Mouse (Mus musculus) midbrain, postnatal 0 days (tissue): ENCODE results near the gene Ssbp3. TPM values are rescaled to one million over a fixed set of nuclear protein-coding genes. Genes with fewer than 3 reads are reported as not detected.

Experiments used
- ATAC-seq: fragments of 200-750 bp; cut with Nextera tagmentation; 2 replicates; pipeline ENCODE4 v1.8.0; 2017; ENCODE audit warnings: moderate number of reproducible peaks, mild to moderate bottlenecking, moderate TSS enrichment, moderate library complexity; ENCODE audit not compliant: low FRiP score
- DNase-seq: peaks from one replicate; pipeline ENCODE4 v3.0.0-alpha.2; 2015; ENCODE audit warnings: low spot score
- H3K27ac ChIP-seq: fragments of 300-500 bp; sonication (generic); 2 replicates; pipeline ENCODE4 v1.5.1; 2014; ENCODE audit warnings: low read depth, mild to moderate bottlenecking, low read length, mixed read lengths
- H3K27me3 ChIP-seq: fragments of 300-500 bp; sonication (generic); 2 replicates; pipeline ENCODE4 v1.6.1; 2014; ENCODE audit warnings: low read length, control low read depth, mixed read lengths; ENCODE audit not compliant: insufficient read depth
- H3K36me3 ChIP-seq: fragments of 300-500 bp; sonication (generic); 2 replicates; pipeline ENCODE4 v1.6.1; 2014; ENCODE audit warnings: low read length, control low read depth, mixed read lengths; ENCODE audit not compliant: insufficient read depth
- H3K4me1 ChIP-seq: fragments of 300-500 bp; sonication (generic); 2 replicates; pipeline ENCODE4 v1.6.1; 2014; ENCODE audit warnings: mild to moderate bottlenecking, control low read depth, antibody characterized with exemption, low read length, mixed read lengths; ENCODE audit not compliant: insufficient read depth
- H3K4me2 ChIP-seq: fragments of 300-500 bp; sonication (generic); 2 replicates; pipeline ENCODE4 v1.6.1; 2014; ENCODE audit warnings: low read depth, mild to moderate bottlenecking, low read length, mixed read lengths; ENCODE audit not compliant: poor library complexity, severe bottlenecking
- H3K4me3 ChIP-seq: fragments of 300-500 bp; sonication (generic); 2 replicates; pipeline ENCODE4 v1.5.1; 2014; ENCODE audit warnings: low read depth, mild to moderate bottlenecking, low read length, moderate library complexity
- H3K9ac ChIP-seq: fragments of 300-500 bp; sonication (generic); replicated peaks from 2 replicates; pipeline ENCODE4 v1.6.1; 2014; ENCODE audit warnings: mild to moderate bottlenecking, low read length, moderate library complexity, mixed read lengths; ENCODE audit not compliant: poor library complexity, severe bottlenecking
- H3K9me3 ChIP-seq: fragments of 300-500 bp; sonication (generic); 2 replicates; pipeline ENCODE4 v1.6.1; 2016; ENCODE audit warnings: low read length, control low read depth
- CTCF ChIP-seq: IDR thresholded peaks from 2 replicates; pipeline ENCODE4 v1.5.1; 2016; ENCODE audit warnings: antibody characterized with exemption, mild to moderate bottlenecking
- WGBS: fragments of 180-500 bp; shearing (Covaris S2); extraction: QIAGEN DNeasy Blood & Tissue Kit; methylation state at CpG from one replicate; pipeline ENCODE4 v1.1.7; 2014; 5-methylcytosine and 5-hydroxymethylcytosine counted together
- polyA plus RNA-seq: library from polyadenylated mRNA; unstranded; fragments of >200 nt; fragmentation: Nextera tagmentation; extraction: Ambion mirVana; gene quantifications from 2 replicates; pipeline ENCODE4 v1.2.1, GENCODE M21; 2015
- total RNA-seq: library from RNA; depleted of rRNA; stranded (reverse); fragments of >200 nt; gene quantifications from 2 replicates; pipeline ENCODE4 v1.2.3, GENCODE M21; 2014

Gene Ssbp3
- total and polyA plus RNA-seq, 2 experiments from 2014 or later, result 126 to 172 TPM

DNA sequence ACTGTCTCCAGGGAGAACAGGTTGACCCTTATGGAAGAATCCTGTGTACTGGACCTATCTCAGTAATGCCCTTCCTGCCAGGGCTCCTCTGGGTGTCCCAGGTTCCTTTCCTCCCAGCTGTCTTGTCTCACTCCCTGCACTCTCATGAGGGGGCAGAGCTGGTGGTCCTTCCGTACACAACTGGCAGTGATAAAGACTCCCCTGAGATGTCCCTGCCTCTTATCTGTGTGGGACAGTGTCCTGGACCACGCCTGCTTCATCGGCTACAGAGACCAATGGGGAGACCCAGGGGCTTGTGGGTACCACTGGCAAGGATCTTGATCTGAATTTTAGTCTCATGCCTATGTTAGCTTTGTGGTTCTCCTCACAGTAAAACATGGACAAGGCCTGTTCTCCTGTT is 12.4 kb downstream of the Ssbp3 start:
- no peak overlapping the region for H3K9ac ChIP-seq
- 77% methylated on average over 3 of the region's 3 CpGs for WGBS
- TF ChIP-seq CTCF, result no peak
- ATAC-seq, result no peak
- peaks cover 24% of the 10 kb centered on the region for H3K36me3 ChIP-seq
- H3K9me3 ChIP-seq, result no peaks in the 10 kb centered on the region
- peaks cover 2% of the 10 kb centered on the region; the same call in 1 of the 2 replicates for H3K4me1 ChIP-seq
- no peaks in the 10 kb centered on the region for H3K27me3 ChIP-seq
- H3K27ac ChIP-seq, result no peak overlapping the region
- no peak overlapping the region for H3K4me2 ChIP-seq
- H3K4me3 ChIP-seq, result no peak overlapping the region
- no peak for DNase-seq

DNA sequence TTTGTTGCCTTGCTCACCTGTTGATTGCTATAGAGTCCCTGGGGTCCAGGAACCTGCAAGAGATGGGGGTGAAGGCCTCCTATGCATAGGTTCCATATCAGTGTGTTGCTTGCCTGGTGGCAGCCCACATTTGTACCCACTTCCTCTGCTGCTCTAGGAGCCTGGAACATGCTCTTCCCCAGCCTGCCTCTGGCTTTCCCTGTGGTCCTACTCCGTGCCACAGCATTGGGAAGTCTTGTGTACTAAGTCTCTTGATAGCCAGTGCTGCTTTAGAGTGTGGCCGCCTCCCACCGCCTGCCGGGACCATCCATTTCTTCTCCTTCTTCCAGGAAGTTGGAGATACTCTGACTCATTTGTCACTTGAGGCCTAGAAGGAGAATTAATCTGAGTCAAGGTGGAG is 13.7 kb downstream of the Ssbp3 start:
- no peak overlapping the region for H3K4me3 ChIP-seq
- H3K27me3 ChIP-seq, result no peaks in the 10 kb centered on the region
- WGBS, result 97% methylated on average over 4 of the region's 4 CpGs
- DNase-seq (no peak), ATAC-seq (no peak)
- TF ChIP-seq CTCF, result no peak
- H3K4me1 ChIP-seq, result peaks cover 2% of the 10 kb centered on the region; the same call in 1 of the 2 replicates
- H3K9ac ChIP-seq, result no peak overlapping the region
- H3K4me2 ChIP-seq, result no peak overlapping the region
- H3K9me3 ChIP-seq, result no peaks in the 10 kb centered on the region
- peaks cover 28% of the 10 kb centered on the region for H3K36me3 ChIP-seq
- no peak overlapping the region for H3K27ac ChIP-seq

DNA sequence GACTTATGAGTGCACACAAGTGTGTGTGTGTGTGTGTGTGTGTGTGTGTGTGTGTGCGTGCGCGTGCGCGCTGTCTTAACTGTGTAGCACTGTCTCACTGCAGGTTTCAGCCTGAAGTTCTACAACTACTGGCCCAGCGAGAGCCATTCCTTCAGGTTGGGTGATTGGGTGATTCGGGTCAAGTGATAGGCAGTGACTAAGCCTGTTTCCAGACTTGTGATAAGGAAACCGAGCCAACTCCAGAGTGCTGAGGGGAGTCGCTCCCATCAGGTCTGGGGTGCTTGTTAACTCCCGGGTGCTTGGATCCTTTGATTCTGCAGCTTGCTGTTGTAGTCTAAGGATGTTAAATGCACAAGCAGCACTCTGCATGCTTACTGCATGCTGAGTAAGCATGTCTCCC is 14.4 kb downstream of the Ssbp3 start:
- ATAC-seq (no peak; the same call in 1 of the 2 replicates), DNase-seq (no peak)
- Histone ChIP-seq H3K9ac (no peak overlapping the region), H3K27me3 (no peaks in the 10 kb centered on the region), H3K9me3 (no peaks in the 10 kb centered on the region), H3K4me1 (peaks cover 2% of the 10 kb centered on the region; the same call in 1 of the 2 replicates), H3K27ac (no peak overlapping the region), H3K36me3 (peaks cover 22% of the 10 kb centered on the region), H3K4me3 (no peak overlapping the region), H3K4me2 (no peak overlapping the region)
- no peak for TF ChIP-seq CTCF
- WGBS, result 88% methylated on average over 10 of the region's 10 CpGs

DNA sequence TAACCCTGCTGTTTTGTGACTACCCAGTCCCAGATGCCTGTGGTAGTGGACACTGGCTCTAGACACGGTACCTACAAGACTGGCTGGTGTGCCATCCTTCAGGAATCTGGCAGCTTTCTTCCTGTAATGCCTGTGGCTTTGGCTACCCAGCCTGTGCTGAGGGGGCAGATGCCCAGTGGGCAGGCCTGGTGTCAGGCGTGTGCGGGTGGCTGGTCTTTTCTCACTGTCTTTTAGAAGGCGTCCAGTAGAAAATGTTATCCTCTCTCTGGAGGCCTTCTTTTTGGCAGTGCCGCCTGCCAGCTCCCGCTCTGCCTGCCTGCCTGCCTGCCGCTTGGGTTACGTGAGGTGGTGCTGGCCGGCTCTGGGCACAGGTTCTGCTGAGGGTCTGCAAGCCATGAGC is 15.9 kb downstream of the Ssbp3 start:
- H3K27me3 ChIP-seq, result no peaks in the 10 kb centered on the region
- no peak overlapping the region for H3K4me3 ChIP-seq
- TF ChIP-seq CTCF, result no peak
- H3K9me3 ChIP-seq, result no peaks in the 10 kb centered on the region
- DNase-seq (peak; percentile 50), ATAC-seq (no peak)
- H3K4me2 ChIP-seq, result no peak overlapping the region
- WGBS, result 68% methylated on average over 9 of the region's 9 CpGs
- H3K27ac ChIP-seq, result no peak overlapping the region; the same call in 1 of the 2 replicates
- H3K36me3 ChIP-seq, result peaks cover 15% of the 10 kb centered on the region
- peaks cover 2% of the 10 kb centered on the region; the same call in 1 of the 2 replicates for H3K4me1 ChIP-seq
- no peak overlapping the region for H3K9ac ChIP-seq

DNA sequence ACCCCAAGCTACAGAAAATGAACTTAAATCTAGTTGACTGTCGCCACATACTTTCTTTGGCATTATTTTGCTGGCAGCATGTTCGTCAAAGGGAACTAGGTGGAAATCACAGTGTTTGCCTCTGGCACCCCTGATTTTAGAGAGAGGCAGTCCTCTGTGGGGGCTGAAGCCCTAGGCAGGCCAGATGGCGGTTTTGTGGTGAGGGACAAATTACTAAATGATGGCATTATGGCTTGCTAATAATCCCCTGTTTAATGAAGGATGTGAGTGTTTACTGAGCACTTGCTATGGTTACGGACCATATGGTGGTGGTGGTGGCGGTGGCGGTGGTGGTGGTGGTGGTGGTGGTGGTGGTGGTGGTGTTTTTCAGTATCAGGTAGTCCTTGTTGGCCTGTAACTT is 16.5 kb downstream of the Ssbp3 start:
- no peak for TF ChIP-seq CTCF
- no peak overlapping the region for H3K27ac ChIP-seq
- WGBS, result 78% methylated on average over 6 of the region's 6 CpGs
- H3K27me3 ChIP-seq, result no peaks in the 10 kb centered on the region
- H3K4me3 ChIP-seq, result no peak overlapping the region
- no peak overlapping the region for H3K4me2 ChIP-seq
- peaks cover 12% of the 10 kb centered on the region for H3K36me3 ChIP-seq
- no peak overlapping the region for H3K9ac ChIP-seq
- no peaks in the 10 kb centered on the region for H3K9me3 ChIP-seq
- no peak for DNase-seq
- ATAC-seq, result no peak
- H3K4me1 ChIP-seq, result peaks cover under 1% of the 10 kb centered on the region; the same call in 1 of the 2 replicates

GRCm38 (mm10) chr4:106928961-106929360 is 18.5 kb downstream of the Ssbp3 start:
- no peaks in the 10 kb centered on the region for H3K4me1 ChIP-seq
- H3K27me3 ChIP-seq, result no peaks in the 10 kb centered on the region
- H3K9ac ChIP-seq, result no peak overlapping the region
- no peak overlapping the region for H3K27ac ChIP-seq
- DNase-seq (no peak), ATAC-seq (no peak; the same call in 1 of the 2 replicates)
- H3K4me3 ChIP-seq, result no peak overlapping the region
- no peaks in the 10 kb centered on the region for H3K9me3 ChIP-seq
- 68% methylated on average over 7 of the region's 7 CpGs for WGBS
- no peak overlapping the region for H3K4me2 ChIP-seq
- H3K36me3 ChIP-seq, result peaks cover 17% of the 10 kb centered on the region
- TF ChIP-seq CTCF, result no peak
